Mouse (Mus musculus): ENCODE measurements around the gene Rarb. TPM values are rescaled to one million over a fixed set of nuclear protein-coding genes. Genes with fewer than 3 reads are reported as not detected.
A peak's percentile ranks its signal among the peaks of the same experiment; 100 is the strongest.

Rarb gene
- total RNA-seq, 2 experiments from 2014 or later, result not detected

DNA sequence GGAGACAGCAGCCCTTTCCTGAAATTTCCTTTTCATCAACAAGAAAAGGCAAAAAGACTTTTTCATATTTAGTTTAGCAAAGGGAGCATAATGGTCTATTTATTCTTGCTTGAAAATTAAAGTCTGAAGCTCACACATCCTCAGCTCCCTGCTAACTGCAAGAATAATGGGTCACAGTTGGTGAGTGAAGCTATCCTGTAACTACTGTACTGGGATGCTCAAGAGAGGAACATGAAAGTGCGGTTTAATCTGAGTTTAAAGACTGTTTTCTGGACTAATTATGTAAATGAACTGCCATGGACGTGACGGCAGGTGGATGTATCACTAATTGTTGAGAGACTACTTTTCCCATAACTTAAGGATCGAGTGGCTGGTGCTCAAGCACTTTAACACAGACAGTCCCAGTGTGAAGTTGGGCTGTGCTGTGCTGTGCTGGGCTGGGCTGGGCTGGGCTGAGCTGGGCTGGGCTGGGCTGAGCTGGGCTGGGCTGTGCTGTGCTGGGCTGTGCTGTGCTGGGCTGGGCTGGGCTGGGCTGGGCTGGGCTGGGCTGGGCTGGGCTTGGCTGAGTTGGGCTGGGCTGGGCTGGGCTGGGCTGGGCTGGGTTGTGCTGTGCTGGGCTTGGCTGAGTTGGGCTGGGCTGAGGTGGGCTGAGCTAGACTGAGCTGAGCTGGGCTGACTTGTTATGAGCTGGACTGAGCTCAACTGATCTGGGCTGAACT is 370.5 kb downstream of the Rarb start:
- ATAC-seq (replicated peaks; ENCODE audit: low FRiP score, poor library complexity, severe bottlenecking), result 0 out of 2 replicates have a peak, but pooled peaks have one; percentile 60

GRCm38 (mm10) chr14:16447587-16447986 is 371.4 kb downstream of the Rarb start:
- peak; percentile 68 for ATAC-seq (replicated peaks; ENCODE audit: low FRiP score, poor library complexity, severe bottlenecking)

- no peak for ATAC-seq (replicated peaks; ENCODE audit: low FRiP score, poor library complexity, severe bottlenecking)
These were observed 374.1 kb downstream of the Rarb start for GRCm38 (mm10) chr14:16444859-16445258.

GRCm38 (mm10) chr14:16439385-16440126 is 379.4 kb downstream of the Rarb start:
- no peak for ATAC-seq (replicated peaks; ENCODE audit: low FRiP score, poor library complexity, severe bottlenecking)

DNA sequence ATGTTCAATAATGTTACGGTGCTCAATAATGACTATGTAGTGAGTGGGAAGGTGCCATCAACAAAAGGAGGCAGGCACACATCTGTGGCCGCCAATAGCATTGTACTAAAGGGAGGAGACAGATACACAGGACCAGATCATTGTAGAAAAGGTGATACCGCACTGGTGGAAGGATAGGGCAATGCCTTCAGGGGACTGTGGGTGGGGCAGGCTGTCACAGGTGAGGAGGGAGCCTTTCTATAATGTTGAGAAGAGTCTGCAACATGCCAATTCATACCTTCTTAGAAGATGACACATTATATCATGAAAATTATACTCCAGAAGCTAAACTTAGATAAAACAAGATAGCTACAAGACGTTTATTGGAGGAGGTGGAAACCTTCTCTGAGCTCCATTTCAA is 381.6 kb downstream of the Rarb start:
- ATAC-seq (replicated peaks; ENCODE audit: low FRiP score, poor library complexity, severe bottlenecking), result no peak

DNA sequence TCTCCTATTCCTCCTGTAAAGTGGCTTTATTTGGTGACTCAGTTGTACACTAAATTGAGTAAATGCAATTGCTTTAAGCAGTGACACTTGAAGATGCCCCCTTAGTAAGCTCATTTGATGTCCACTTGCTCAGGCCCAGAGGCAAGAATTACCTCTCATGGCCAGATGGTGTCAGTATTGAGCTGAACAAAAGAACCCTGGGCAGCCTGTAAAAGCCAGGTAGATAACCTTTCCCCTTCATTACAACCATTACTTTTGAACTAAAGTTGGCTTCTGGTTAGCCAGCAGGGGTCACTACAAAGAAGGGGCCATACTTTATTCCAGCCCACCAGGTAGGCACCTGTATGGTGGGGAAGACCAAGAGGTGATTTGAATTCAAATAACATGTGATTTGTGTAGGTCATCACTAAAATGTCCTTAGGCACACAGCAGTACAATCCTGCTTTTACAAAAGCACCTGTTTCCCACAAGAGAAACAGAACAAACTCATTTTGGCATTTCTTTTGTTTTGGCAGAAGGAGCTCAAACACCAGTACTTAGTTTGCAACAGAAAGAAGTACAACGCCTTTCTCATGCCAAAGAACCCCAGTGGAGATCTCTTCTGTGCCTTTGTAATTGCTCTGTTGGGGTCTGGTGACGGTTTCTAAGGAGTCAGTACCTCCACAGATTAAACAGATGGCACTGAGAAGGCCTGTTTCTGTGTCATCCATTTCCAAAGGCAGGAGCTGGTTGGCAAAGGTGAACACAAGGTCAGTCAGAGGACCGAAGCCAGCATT is 384.4 kb downstream of the Rarb start:
- ATAC-seq (replicated peaks; ENCODE audit: low FRiP score, poor library complexity, severe bottlenecking), result peak; percentile 82

GRCm38 (mm10) chr14:16433206-16433605 is 385.8 kb downstream of the Rarb start:
- no peak for ATAC-seq (replicated peaks; ENCODE audit: low FRiP score, poor library complexity, severe bottlenecking)

- ATAC-seq (replicated peaks; ENCODE audit: low FRiP score, poor library complexity, severe bottlenecking), result no peak
These were observed 386.4 kb downstream of the Rarb start for GRCm38 (mm10) chr14:16432550-16432949.

- ATAC-seq (replicated peaks; ENCODE audit: low FRiP score, poor library complexity, severe bottlenecking), result no peak
These were observed 386.9 kb downstream of the Rarb start for GRCm38 (mm10) chr14:16431941-16432499.

DNA sequence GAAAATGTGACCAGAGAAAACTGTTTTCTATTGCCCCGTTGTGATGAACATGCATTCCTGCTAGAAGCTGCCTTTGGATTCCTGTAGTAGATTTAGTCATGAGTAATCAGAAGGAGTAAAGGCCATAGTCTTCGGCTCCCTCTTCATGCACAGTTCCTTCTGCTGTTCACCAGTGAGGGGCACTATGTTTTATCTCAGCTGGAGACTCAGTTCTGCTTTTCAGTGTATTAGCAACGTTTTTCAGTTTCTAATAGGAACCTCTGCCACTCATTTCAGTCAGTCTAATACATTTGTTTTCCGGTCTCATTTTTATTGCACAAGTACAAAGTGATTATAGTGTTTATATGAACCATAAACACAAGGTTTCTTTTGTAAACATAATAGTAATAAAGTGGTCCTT is 391.4 kb downstream of the Rarb start:
- no peak for ATAC-seq (replicated peaks; ENCODE audit: low FRiP score, poor library complexity, severe bottlenecking)

DNA sequence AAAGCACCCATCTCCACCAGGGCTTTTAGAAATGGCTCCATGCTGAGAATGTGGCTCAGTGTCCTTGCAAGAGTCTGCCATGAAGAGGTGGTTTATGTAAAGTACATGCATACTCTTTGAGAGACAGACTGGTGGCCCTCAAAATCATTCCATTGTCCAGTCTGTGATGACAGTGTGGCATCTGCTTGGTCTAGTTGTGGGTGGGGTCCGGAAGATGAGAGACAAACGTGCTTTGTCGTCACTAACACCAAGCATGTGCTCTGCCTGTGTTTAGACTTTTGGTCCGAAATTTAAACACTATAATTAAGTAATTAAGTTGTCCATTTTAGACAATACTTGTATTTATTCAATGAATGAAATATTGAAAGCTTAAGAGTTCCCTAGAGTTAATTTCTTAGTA is 404.8 kb downstream of the Rarb start:
- ATAC-seq (replicated peaks; ENCODE audit: low FRiP score, poor library complexity, severe bottlenecking), result no peak

- ATAC-seq (replicated peaks; ENCODE audit: low FRiP score, poor library complexity, severe bottlenecking), result no peak
These were observed 413.8 kb downstream of the Rarb start for GRCm38 (mm10) chr14:16405187-16405586.

DNA sequence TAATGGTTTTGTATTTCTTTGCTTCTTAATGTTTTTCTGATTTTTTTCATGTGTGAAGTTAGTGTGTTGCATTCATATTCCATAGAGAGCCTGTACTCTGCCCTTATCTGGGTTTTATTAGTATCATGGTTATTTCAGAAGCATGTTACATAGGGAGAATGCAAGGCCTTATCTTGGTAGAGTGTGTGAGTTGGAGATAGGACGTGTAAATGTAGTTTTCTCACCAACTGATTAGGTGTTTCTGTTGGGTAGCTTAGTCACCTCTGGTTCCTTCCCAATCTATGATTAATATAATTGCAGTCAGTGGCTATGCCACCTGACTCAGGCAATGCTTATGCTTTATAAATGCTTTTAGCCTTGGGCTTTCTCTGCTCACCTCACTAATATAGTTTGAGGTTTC is 434.2 kb downstream of the Rarb start:
- ATAC-seq (replicated peaks; ENCODE audit: low FRiP score, poor library complexity, severe bottlenecking), result peak; percentile 59; the same call in 1 of the 2 replicates

Measured in erythroblast, adult 5-6 weeks (primary cell).